Mouse (Mus musculus) spleen, adult 2 months (tissue): Measurements from ENCODE around the gene Ldlrap1.

ENCODE experiments used
- CTCF ChIP-seq: fragments of 200-500 bp; IDR thresholded peaks from 2 replicates; pipeline ENCODE4 v1.5.1; 2011; ENCODE audit warnings: mild to moderate bottlenecking, inconsistent platforms; ENCODE audit not compliant: insufficient read depth, insufficient read length, insufficient replicate concordance; ENCODE audit errors: extremely low read depth
- POLR2A ChIP-seq: fragments of 200-500 bp; IDR thresholded peaks from 2 replicates; pipeline ENCODE4 v1.6.1; 2011; ENCODE audit warnings: low read depth, low read length, inconsistent platforms

GRCm38 (mm10) chr4:134802765-134803164 lies 34.9 kb upstream of the Ldlrap1 start:
- TF ChIP-seq CTCF = no peak
- no peak for TF ChIP-seq POLR2A
